Mouse (Mus musculus) mouse embryonic stem cell (cell line): Measurements from ENCODE around the gene Dab2.

Experiments
- in situ Hi-C, 2 experiments: fragments of 300-500 bp; cut with MboI; formaldehyde crosslinking; loops; 1 replicate in 1 of 2; 3 replicates in 1 of 2; pipeline ENCODE4 v1.14.3; 2019 to 2020; ENCODE audit warnings: low sequenced_read_pairs in 2 of 2, low pct_unique_long_range_greater_than_20kb in 1 of 2, mixed read lengths in 1 of 2; ENCODE audit not compliant: unreplicated experiment in 1 of 2

Gene Dab2

DNA sequence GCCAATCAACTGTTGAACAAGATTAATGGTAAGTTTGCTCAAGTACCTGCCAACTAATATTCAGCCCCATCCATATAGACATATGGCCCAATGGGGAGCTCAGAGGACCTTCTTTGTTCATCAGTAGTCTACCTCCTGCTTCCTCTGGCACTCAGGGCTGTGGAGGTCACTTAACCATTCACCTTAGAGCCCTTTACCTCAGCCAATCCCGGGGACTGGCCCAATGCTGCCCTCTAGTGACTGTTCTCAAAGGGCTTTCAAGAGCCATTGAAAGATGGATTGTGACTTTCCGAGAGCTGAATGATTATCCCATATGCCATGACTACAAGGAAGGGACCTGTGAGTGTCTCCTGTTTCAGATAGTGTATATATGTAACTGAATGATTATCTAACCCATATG, 136.2 kb downstream of the Dab2 start:
- in situ Hi-C loops: no loop called here

DNA sequence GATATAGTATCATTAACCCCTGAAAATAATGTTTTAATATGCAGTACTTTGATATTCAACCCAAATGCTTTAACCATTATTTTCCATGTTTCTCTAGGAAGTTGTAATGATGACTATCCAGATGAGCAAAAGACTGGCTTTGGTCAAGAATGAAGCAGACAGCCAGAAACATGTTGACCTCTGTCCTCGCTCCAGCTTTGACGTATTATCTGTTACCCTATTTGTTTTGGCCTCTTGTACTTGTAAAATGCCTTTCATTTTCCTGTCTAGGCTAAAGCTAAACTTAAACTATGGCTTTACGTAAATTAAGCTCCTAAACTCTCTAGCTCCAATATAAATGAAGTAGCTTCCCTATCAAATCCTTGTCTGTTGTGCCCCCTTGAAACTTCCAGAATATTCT, 139.1 kb downstream of the Dab2 start:
- in situ Hi-C loops: no loop called here

DNA sequence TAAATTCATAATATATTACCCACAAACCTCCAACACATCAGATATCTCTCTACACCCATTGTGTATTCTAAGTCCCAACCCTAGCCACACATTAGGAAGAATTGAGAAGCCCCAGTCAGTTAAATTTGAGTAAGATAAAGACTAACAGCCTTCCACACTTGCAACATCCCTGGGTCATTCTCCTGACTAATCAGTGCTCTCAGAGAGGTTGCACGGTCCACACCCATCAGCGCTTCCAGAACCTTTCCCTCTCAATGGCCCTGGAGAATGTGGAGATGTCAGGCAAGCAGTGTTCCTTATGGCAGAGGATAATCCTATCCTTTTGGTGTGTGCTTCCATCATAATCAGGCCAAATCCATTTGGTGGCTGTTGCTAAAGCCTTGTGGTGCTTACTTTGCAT, 144.9 kb downstream of the Dab2 start:
- in situ Hi-C loops: no loop called here

DNA sequence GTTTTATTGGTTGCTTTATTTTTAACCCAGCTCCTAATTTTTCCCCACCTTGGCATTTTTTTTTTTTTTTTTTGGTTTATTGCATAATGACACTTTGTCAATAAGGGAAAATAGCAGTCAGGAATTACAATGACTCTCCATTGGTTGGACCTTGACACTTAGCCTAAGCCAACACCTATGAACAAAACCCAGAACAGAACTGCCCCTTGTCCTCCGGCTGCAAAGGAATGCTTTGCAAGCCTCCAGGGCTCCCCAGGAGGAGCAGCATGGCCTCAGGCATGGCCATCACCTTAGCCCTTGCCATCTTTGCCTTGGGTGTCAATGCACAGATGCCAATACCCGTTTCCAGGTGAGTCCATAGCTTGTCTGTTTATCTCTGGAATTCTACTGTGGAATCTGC, 145.5 kb downstream of the Dab2 start, which contains the start of gene C9:
Gene C9, plus strand, starts transcription at position 193 of the 400 bp plus-strand sequence.
- in situ Hi-C loops: no loop called here

DNA sequence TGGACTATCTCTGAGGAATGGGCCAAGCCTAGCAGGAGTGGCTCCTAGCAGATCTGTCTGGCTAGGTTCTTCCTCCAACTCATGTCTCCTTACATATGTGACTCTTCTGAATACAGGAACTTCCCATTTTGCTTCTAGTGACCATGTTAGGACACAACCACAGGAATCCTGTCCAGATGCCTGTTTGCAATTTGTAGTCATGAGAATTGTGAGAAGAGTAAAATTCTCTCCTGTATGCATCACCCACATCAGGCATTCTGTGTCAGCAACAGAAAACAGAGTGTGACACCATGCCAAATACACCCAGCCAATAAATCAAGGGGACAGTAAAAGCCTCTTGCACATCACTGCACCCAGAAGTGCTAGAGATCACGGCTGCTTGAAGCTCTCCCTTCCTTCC, 146.6 kb downstream of the Dab2 start:
- in situ Hi-C loops: no loop called here

DNA sequence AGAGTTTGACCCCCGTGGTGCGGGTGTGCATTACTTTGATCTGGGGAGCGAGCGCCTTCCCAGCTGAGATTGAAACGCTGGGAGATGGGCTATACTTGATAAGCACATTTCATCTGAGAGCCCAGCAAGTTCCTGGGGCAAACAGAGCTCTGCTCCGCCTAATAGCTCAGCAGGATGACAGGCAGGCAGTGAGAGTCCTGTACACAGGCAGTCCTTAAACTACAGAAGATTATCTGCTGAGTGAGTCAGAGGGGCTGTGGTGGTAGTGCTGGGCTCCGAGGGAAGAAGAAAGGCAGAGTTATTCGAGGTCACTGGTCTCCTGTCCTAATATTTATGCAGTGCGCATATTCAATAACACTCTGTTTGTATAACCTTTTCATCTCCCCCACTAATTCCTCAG, 149.3 kb downstream of the Dab2 start:
- in situ Hi-C loops: no loop called here

DNA sequence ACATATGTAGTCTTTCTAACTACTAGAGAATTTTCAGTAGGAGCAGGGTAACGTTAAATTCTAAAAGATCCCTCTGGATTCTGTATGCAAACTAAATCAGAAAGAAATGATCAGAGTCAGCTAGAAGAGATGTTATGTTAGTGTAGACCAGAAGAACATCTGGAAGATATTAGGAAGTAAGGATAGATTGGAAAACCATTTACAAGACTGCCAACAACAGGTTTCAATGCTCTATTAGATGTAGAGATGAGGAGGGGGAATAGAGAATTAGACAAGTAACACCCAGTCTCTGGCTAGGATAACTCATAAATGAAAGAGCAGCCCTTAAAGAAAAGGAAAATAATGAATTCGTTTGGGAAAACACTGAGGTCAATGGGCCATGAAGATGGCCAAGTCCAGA, 154.9 kb downstream of the Dab2 start:
- in situ Hi-C loops: no loop called here

DNA sequence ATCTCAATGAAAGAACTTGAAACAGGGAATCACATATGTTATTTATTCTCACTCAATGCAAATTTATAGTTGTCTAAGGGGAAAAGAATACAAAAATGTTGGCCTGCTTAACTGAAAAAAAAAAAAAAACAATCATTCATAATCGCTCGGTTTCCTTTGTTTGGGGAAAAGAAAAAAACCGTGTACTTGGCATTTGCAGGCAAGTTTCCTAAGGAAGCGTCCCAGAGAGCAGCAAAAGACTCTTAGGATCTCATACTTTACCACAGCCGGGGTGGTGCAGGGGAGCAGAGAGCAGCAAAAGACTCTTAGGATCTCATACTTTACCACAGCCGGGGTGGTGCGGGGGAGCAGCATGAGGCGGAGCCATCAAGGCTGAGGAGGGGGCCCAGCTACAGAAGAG, 161.8 kb downstream of the Dab2 start:
- in situ Hi-C loops: no loop called here

DNA sequence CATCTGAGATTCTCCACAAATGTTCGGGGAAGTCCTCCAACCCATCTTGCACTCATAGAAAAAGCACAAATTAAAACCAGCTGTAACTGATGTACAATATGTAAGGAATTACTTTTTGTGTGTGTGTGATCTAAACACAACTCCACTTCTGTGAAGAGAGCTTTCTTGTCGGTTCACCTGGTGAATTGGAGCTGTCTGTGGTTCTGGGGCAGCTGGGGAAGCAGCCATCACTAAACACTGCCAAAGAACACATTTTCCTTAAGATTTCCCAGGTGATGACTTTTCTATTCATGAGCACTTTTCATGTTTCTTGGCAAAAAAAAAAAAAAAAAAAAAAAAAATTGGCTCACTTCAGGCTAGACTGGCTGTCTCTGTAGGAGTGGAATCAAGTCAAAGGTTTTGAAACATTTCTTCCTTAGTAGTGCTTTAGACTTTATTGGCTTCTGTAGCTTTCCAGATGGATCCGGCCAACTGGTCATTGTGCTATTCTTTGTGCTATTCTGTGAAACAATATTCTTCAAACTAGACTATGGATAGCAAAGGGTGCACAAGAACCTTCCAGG, 163.9 kb downstream of the Dab2 start:
- in situ Hi-C loops: no loop called here

DNA sequence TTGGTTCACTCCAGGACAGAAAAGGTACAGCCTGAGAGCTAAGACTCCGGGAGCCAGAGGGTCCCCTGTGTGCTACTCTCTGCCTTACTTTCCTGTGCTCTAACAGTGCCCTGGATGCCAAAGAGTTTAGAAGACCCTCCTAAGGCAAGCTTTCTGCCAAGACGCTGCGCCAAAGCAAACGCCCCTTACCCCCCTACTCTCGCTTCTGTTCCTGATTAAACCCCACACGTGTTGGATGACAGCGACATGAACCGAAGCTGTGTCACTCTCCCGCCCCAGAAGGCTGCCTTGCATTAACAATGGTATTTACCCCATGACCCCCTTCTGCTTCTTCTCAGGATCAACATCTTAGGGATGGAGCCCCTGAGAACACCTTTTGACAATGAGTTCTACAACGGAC, 167.4 kb downstream of the Dab2 start:
- in situ Hi-C loops: no loop called here

DNA sequence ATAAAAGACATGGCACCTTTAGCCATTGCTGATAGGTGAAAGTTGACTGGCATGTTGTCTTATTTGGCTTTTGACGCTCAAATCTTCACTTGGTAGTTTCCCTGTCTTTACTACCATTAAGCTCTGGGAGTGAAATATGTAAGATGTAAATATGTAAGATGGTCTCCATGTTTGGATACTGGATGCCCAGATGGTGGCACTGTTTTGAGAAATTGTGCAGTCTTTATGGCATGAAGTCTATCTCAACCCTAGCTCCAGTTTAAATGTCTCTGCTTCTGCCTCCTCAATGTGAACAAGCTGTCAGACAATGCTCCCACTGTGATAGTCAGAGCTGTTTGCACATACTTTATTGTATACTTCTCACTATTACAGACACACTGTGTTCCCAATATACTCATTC, 169.3 kb downstream of the Dab2 start:
- in situ Hi-C loops: no loop called here

DNA sequence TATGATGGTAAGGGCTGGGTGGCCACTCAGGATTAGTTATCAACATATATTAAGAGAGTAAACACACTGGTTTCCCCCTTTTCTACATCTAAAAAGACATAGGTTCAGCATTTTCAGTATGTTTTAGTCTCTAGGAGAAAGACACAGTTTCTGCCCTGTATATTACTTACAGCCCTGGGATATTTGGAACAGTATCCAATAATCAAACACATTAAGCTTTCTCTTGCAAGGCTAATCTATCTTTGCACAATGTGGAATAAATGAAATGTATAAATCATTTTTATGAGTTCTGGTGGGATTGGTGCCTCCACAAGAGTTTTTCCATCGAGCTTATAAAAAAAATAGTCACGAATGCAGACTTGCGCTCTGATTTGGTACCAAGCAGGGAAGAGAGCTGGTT, 169.8 kb downstream of the Dab2 start:
- in situ Hi-C loops: no loop called here

DNA sequence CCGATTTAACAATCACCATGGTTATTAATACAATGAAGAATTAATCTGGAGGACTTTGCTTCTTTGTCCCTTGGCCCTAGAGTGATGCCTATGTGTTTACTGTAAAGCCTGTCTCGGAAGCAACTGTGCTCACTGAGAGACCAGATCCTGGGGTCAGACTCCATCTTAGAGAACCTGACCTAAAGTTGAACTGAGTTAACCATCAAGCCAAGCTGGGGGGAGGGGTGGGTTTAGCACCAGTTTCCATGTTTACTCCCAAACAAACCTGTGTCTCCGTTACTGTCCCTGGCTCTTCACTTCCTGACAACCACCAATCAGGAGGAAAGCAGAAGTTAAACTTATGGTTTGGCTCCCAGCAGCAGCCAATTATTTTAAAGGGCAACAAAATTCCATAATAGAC, 184.0 kb downstream of the Dab2 start:
- in situ Hi-C loops: no loop called here
